Mouse (Mus musculus) telencephalon, adult 2 months (tissue): ENCODE data around the gene Hdgfl2.
A peak's percentile ranks its signal among the peaks of the same experiment; 100 is the strongest.
"Not testable (repeated sequence)": the region's sequence is repeated elsewhere in the genome, so short reads cannot be mapped to it uniquely, and the experiment has no call there.

Experiments used
- DNase-seq: peaks from one replicate; pipeline ENCODE4 v3.0.0-alpha.2; 2011; ENCODE audit warnings: low read depth, low spot score

The Hdgfl2 gene

DNA sequence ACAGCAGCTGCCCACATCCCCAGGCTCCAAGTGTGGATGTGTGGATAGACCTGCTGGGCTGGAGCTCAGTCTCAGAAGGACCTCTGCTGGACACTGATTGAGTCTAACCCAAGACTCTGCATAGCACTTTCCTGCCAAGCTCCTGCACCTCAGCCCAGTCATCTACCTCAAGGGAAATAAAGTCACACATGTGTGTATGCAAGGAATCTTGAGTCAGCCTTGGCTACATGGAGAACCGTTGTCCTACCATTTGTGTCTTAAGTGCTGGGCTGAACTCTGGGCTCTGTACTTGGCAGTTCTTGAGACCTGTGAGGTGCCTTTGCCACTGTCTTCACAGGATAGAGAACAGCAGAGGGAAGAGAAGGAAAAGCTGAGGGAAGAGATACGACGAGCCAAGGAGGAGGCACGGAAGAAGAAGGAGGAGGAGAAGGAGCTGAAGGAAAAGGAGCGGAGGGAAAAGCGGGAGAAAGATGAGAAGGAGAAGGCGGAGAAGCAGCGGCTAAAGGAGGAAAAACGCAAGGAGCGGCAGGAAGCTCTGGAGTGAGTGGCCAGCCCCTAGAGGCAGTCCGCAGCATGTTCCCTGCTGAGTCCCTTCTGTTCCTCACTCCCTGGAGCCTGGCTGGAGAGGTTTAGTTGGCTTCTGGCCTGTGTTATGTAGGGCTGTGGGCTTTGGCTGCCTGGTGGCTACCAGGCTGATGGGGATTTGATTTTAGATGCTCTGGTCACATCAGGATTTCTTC lies 21.9 kb upstream of the Hdgfl2 start:
- no peak for DNase-seq

DNA sequence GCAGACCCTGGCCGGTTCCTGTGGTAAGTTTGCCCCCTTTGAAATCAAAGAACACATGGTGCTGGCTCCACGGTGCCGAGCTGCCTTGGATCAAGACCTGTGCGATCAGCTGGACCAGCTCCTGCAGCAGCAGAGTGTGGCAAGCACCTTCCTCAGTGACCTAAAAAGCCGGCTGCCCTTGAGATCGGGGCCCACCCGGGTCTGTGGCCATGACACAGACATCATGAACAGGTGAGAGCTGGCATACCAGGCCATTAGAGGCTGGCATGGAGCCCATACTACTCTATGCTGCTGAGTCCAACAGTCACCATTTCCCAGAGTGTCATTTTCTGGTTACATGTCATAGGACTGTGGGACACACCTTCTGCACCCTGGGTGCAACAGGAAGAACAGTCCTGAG lies 17.4 kb upstream of the Hdgfl2 start:
- no peak for DNase-seq

DNA sequence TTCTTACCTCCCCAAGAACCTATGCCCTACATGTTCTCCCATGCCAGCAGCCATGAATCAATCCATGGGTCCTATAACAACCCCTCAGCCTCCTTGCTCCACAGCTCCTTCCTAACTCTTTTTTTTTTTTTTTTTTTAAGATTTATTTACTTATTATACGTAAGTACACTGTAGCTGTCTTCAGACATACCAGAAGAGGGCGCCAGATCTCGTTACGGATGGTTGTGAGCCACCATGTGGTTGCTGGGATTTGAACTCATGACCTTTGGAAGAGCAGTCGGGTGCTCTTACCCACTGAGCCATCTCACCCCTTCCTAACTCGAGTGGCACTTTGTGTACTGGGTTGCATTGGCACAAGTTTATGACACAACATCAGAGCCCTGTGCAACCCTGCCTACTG lies 13.7 kb upstream of the Hdgfl2 start:
- DNase-seq, result not testable (repeated sequence)

DNA sequence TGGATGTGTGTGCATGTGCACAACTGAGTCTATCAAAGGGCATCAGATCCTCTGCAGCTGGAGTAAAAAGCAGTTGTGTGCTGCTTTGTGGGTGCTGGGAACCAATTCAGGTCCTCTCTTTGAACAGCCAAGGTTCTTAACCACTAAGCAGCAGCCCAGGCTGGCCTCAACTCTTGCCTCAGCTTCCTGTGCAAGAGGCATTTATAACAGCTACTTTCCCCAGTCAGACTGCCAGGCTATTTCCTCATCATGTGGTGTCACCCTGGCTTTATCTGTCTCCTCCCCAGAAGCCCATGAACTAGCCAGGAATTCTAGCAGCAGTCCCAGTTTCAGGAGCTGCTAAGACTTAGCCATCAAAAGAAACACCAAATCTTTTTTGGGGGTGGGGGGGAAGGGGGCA lies 13.0 kb upstream of the Hdgfl2 start:
- DNase-seq, result no peak

DNA sequence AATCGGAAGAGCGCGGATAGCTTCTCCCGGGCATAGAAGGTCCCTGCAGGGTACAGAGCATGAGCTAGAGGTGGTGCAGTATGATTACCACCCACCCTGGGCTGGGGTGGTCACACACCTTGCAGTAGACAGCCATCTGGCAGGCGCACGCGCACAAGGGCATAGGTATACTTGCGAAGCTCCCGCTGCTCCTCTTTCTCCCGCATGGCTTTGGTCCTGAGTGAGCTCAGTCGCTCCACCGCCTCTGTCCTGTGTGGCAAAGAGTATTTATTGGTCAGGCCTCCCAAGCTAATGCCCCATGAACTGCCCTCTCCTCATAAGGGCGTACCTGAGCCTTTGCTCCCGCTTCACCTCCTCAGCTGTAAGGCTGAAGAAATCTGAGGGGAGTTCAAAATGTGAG lies 10.4 kb upstream of the Hdgfl2 start:
- no peak for DNase-seq

DNA sequence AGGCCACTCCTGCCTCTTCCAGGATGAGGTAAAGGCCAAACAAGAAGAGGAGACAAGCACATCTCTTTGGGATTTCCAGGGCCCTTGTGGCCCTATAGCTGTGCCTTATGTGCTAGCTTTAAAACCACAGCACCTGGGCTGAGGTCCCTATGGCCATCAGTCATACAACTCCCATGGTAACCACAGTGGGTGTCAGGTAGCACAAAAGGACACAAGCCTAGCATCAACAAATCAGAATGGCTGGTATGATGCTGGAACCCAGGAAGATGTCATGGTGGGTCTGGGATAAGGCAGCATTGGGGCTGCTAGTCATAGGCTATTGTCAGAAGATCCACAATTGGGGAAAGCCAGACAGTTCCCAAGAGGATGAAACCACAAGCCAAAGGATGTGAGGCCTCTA lies 8.3 kb upstream of the Hdgfl2 start:
- DNase-seq, result no peak

DNA sequence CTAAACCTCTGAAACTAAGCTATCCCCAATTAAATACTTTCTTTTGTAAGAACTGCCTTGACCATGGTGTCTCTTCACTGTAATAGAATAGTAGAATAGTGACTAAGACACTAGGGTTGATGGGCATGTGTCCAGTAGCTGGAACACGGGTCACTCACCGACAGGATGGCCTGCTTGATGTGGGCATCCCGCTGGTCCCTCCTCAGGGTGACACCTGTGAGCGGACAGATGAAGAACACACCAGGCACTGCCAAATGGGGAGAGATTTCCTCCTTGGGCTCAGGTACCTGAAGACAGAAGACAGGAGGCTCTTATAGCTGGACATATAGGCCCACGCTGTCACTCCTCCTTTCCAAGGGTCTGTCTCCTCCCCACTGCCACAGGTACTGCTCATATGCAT lies 7.2 kb upstream of the Hdgfl2 start:
- DNase-seq, result no peak

DNA sequence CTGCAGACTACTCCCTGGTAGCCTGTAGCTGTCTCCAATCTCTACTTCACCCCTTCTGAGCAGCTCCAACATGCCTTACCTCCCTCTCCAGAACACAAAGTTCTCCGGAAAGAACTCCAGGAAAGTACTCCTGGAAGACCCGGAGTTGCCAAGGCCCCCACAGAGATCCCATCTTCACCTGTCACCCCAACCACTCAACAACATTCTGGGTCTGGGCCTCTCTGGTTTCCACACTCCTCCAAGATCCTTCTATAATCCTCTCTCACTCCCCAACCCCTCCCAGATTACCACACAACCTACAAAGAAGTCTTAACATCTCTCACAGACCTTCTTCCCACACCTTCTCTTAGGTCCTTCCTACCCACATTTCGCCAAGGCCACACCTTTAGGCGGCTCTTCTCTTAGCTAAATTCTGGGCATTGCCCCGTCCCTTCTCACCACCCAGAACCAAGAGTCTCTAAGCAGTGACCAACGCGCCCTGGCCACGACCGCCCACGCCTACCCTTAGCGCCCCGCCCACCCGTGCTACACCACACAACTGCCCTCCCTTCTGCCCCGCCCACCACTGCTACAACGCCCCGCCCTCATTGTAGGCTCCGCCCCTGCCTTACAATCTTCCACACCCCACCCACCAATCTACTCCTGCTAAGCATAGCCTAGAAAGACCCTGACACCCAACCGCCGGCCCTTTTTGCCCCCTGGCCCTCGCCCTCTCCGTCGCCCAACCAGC lies 5.2 kb upstream of the Hdgfl2 start:
- peak; percentile 42 for DNase-seq

DNA sequence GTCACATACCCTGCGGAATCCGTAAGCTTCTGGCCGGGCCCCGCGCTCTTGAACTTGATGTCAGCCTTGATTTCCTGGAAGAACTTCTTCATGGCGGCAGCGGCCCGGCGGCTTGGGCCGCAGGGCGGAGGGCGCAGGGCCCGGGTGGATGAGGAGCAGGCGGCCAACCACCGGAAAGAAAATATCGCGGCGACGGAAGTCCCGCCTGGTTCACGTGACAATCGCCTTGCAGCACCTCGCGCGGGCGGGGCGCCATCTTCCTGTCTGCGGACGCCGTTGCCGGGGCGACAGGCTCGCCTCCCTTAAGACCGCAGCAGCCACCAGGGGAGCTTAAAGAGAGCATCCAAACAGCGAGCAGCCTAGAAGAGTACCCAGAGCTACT lies 4.6 kb upstream of the Hdgfl2 start, which contains the start of gene Ubxn6:
Gene Ubxn6 (minus strand): TSS at position 202 of the 382 bp plus-strand sequence.
- DNase-seq, result peak; percentile 96

DNA sequence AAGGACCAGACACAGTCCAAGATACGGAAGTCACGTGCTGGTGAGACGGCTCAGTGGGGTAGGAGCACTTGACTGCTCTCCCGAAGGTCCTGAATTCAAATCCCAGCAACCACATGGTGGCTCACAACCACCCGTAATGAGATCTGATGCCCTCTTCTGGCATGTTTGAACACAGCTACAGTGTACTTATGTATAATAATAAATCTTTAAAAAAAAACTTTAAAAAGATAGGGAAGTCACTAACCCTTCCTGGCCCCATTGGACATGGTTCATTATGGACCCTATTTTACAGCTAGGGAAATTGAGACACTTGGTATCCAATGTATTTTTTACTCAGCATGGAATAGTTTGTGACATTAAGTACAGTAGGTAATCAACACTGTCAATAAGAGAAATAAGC lies 1.9 kb upstream of the Hdgfl2 start:
- DNase-seq, result no peak

DNA sequence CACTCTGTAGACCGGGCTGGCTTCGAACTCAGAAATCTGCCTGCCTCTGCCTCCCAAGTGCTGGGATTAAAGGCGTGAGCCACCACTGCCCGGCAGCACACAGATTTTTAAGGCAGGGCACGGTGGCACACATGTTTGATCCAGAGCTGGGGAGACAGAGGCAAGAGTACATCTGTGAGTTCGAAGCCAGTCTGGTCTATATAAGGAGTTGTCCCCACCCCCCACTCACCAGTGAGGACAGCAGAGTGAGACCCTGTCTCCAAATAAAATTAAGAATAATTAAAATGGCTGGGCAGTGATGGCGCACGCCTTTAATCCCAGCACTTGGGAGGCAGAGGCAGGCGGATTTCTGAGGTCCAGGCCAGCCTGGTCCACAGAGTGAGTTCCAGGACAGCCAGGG lies 1.1 kb upstream of the Hdgfl2 start:
- not testable (repeated sequence) for DNase-seq

DNA sequence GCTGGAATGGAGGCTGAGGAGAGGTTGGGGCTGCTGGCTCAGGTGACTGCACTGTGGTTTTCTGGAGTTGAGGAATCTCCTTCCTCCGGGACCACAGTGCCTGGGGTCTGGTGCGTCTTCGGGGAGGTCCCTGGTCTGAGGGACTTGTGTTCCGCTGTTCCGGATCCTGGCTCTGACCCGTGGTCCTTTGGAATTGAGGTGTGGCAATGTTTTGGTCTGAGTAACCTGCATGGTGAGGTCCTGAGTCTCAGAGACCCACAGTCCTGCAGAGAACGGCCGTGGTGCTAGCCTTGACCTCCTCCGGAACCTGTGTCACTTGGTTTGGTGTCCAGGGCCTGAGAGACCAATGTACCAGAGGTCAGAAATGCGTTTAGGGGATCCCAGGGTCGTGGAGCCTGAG lies 487 bp downstream of the Hdgfl2 start:
- no peak for DNase-seq

DNA sequence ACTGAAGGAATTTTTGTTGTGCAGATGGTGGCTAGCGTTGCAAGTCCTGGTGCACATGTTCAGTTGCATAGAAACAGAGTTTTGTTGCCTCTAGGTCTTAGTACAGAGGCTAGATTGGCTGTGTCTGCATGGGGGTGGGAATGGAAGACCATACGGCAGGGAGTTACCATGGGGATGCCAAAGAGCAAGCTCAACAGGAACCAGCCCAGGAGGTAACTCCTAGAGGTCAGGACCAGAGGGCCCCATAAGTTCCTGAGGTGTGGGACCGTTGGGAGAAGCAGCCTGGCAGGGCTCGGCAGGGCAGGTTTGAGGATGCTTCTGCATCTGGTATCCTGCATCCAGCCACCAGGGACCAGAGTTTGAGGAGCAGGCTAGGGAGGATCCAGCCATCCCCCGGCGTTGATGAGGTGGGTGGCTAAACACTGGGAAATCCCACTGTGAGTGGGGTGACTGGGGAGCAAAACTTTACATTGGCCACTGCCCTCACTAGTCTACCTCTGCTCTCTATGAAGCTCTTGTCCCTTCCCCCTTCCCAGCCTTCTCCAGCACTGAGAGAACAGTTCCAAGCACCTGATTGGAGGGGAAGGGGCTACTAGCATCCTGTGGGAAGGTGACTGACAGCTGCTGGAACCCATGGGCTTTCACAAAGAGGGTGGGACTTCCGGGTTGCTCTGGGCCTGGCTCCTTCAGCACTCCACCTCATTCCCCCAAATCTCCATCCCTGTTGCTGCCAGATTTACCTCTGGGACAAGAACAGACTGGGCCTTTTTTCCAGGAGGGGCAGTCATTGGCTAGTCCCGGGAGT lies 1.5 kb downstream of the Hdgfl2 start:
- DNase-seq, result peak; percentile 63

DNA sequence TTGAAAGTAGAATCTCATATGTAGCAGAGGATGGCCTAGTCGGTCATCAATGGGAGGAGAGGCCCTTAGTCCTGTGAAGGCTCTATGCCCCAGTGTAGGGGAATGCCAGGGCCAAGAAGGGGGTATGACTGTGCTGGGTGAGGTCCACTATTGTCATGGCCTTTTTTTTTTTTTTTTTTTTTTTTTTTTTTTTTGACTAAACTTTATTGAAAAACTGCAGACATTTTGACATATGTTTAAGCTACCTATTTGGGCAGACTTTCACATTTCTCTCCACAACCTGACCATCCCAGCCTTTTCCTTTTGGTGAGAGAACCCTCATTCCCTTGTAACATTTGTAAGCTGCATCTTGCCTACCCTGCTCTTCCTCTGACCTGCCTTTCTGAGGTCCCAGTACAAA lies 12.9 kb downstream of the Hdgfl2 start:
- no peak for DNase-seq

DNA sequence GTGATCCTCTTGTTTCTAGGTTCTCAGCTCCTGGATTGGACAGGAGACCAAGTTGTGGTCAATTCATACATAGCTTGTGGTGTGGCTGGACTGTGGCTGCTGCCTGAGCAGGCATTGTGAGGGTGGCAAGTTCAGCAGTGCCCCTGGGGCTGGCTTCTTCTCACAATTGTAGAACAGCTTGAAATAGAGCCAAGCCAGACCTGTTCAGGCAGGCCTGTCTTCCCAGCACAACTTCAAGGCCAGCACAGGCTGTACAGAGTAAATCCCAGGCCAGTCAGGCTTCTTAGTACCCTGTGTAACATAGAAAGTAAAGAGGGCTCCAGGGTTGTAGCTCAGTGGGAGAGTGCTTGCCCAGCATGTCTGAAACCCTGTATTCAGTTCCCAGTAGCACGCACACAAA lies 13.4 kb downstream of the Hdgfl2 start:
- DNase-seq, result no peak

DNA sequence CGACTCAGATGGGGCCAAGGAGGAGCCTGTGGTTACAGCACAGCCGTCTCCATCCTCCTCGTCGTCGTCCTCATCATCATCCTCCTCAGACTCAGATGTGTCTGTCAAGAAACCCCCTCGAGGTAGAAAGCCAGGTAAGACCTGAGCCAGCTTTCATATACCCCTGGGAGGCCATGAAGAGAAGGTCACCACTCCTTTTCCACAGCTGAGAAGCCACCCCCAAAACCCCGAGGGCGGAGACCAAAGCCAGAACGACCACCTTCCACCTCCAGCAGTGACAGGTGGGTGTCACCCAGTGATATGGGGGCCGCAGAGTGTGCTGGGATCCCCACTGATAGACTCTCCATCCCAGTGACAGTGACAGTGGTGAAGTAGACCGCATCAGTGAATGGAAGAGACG lies 17.4 kb downstream of the Hdgfl2 start:
- no peak for DNase-seq

DNA sequence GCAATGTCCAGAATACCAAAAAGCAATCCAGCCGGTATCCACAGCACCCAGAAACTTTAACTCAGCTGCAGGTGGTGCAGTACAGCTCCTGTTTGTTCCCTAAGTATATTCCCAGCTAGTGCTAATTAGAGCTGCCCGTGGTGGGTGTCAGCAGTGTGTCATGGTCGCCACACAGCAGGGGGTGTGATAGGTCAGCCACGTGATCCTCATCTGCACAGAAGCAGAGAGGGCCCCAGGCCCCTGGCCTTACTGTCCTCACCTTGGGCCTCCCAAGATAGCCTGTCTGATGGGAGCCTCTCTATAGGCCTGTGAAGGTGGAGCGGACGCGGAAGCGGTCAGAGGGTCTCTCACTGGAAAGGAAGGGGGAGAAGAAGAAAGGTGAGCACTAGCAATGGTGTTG lies 18.7 kb downstream of the Hdgfl2 start:
- no peak for DNase-seq

DNA sequence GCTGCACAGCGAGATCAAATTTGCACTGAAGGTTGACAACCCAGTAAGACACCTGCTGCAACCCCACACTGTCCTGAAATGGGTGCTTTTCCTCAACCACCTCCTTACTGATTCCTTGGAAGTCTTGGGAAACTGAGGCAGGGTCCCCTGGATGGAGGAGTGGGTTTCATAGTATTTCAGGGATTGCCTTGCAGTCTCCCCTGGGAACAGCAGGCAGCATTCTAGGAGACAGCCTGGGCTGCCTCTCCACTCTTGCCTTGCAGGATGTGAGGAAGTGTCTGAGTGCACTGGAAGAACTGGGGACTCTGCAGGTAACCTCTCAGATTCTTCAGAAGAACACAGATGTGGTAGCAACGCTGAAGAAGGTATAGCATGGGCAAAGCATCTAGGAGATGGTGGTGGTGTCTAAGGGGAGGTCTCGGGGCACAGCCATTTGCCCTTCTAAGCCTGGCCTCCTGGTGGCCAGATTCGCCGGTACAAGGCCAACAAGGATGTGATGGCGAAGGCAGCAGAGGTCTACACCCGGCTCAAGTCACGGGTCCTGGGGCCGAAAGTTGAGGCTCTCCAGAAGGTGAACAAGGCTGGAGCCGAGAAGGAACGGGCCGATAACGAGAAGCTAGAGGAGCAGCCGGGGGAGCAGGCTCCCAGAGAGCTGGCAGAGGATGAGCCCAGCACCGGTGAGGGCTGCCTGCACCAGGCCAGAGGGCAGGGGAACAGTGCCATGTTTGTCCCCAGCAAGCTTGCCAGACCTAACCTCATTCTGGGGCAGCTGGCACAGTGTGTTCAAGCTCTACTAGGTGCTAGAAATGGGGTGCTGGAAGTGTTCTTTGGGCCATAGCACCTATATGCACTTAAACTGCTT lies 19.5 kb downstream of the Hdgfl2 start:
- DNase-seq, result no peak

DNA sequence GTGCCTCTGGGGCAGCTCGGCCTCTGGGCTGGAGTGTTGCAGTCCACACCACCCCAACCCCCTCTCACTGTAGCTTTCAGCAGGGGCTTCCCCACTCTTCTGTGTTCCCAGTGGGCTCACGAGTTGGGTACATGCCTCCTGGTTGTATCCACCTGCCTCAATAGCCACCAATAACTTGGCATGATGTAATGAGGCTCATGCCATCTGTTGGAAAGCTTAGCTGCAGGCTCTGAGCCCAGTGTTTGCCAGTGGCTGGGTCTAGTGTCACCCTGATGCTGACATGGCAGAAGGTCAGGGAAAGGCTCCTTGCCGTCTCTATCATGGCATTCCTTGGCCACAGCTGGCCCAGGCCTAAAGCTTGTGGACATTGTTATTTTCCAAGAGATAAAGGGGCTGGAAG lies 21.4 kb downstream of the Hdgfl2 start:
- DNase-seq, result no peak

DNA sequence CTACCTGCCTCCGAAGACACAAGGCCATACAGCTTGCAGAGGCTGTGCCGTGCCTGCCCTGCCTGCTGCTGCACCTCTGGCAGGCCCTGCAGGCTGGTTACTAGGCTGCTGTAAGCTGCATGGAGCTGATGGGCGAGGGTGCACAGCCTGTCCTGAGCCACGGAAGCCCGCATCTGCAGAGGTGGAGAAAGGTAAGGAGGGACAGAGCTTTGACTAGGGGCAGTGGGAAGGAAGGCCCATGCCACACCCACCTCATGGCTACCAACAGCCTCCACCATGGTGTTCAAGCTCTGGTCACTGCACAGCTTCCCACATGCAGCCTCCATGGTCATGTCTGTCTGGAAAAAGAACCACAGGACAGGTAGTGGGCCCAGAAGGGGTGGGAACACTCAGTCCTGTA lies 22.7 kb downstream of the Hdgfl2 start:
- DNase-seq, result no peak

DNA sequence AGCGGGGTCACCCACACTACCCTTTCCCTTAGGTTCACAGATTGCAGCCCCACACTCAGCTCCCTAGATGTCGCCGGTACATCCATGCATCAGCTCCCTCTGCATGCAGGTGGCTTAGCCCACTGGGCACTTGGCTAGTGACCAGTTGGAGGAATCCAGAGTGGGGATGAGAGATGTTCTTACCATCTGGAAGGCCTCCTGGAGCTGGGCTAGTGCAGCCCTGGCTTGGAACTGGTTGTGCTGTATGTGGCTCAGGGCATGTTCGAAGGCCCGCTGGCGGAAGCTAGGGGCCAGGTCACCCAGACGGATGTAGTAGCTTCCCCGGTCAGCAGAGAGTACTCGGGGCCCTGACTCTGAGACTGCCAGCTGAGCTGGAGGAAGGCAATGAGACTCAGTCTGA lies 23.5 kb downstream of the Hdgfl2 start:
- no peak for DNase-seq
